Mouse (Mus musculus): Measurements from ENCODE around the gene Armc12.

The Armc12 gene

DNA sequence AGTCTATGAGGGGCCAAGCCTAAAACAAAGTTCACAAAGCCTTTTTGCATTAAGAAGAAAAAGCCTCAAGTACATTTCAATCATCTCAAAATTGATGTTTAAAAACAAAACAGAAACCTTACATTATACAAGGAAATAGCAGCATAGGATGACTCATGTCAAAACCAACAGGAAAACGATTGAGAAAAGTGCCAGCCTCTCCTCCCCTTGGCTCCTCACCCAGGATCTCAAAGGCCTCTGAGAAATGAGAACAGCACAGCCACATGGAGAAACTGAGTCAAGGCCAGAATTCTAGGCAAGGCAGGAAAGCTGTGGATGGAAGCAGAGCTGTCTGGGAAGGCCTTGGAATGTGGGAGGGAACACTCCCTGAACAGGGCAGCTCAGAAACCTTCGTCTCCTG, 58.0 kb downstream of the Armc12 start:
- DNase-seq (ENCODE audit: low spot score) = no peak
